Mouse (Mus musculus): Measurements from ENCODE around the gene Hipk2. TPM values are rescaled to one million over a fixed set of nuclear protein-coding genes. Genes with fewer than 3 reads are reported as not detected.

Hipk2 gene
- polyA plus RNA-seq, 1 experiment from 2014 or later: 13.7 TPM

DNA sequence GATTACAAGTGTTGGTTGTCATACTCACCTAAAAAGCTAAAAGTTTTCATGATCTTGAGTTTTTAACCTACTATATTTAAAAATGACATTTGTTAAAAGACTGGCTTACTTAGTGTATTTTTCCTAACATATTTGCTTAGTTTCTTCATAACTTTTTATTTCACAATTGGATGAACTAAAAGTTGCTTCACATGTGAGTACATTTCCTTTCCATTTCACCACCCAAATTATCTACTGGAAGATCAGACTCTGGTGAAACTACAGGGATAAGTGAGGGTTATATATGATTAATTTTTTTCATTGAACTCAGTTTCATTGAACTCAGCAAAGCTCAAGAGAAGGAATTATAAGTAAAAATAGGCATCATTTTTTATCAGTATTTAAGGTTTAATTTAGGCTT, 50.1 kb downstream of the Hipk2 start:
- H3K27me3 ChIP-seq (ENCODE audit: control insufficient read depth, insufficient read depth, low read length): no peaks in the 10 kb centered on the region
- H3K9ac ChIP-seq (ENCODE audit: low read length): no peak overlapping the region
- TF ChIP-seq CTCF (IDR thresholded peaks at IDR 0.05; ENCODE audit: low read depth) (no peak), EP300 (optimal IDR thresholded peaks at IDR 0.05) (no peak)
- H3K36me3 ChIP-seq (ENCODE audit: control insufficient read depth, insufficient read depth, low read length): no peaks in the 10 kb centered on the region
- no peak overlapping the region for H3K27ac ChIP-seq (replicated peaks)
- 0 out of 2 replicates have a peak, but pooled peaks cover 2% of the 10 kb centered on the region for H3K4me1 ChIP-seq (replicated peaks; ENCODE audit: control insufficient read depth, insufficient read depth)
- no peak overlapping the region for H3K4me3 ChIP-seq (ENCODE audit: low read depth, low read length)
- no peaks in the 10 kb centered on the region for H3K9me3 ChIP-seq (ENCODE audit: control insufficient read depth, low read length)
- ATAC-seq (ENCODE audit: low FRiP score, low TSS enrichment): no peak
- DNase-seq (ENCODE audit: low spot score): no peak
- no peak overlapping the region for H3K4me2 ChIP-seq (replicated peaks; ENCODE audit: low read depth)

- no peak overlapping the region for H3K4me3 ChIP-seq (ENCODE audit: low read depth, low read length)
- no peaks in the 10 kb centered on the region for H3K36me3 ChIP-seq (ENCODE audit: control insufficient read depth, insufficient read depth, low read length)
- no peak for TF ChIP-seq CTCF (IDR thresholded peaks at IDR 0.05; ENCODE audit: low read depth)
- TF ChIP-seq EP300 (optimal IDR thresholded peaks at IDR 0.05): no peak
- ATAC-seq (ENCODE audit: low FRiP score, low TSS enrichment): no peak
- H3K27ac ChIP-seq (replicated peaks): no peak overlapping the region
- no peak overlapping the region for H3K9ac ChIP-seq (ENCODE audit: low read length)
- H3K4me1 ChIP-seq (replicated peaks; ENCODE audit: control insufficient read depth, insufficient read depth): 0 out of 2 replicates have a peak, but pooled peaks cover 2% of the 10 kb centered on the region
- no peak for DNase-seq (ENCODE audit: low spot score)
- no peak overlapping the region for H3K4me2 ChIP-seq (replicated peaks; ENCODE audit: low read depth)
- no peaks in the 10 kb centered on the region for H3K27me3 ChIP-seq (ENCODE audit: control insufficient read depth, insufficient read depth, low read length)
- H3K9me3 ChIP-seq (ENCODE audit: control insufficient read depth, low read length): no peaks in the 10 kb centered on the region
Observed at GRCm38 (mm10) chr6:38823827-38824226, 52.1 kb downstream of the Hipk2 start.

DNA sequence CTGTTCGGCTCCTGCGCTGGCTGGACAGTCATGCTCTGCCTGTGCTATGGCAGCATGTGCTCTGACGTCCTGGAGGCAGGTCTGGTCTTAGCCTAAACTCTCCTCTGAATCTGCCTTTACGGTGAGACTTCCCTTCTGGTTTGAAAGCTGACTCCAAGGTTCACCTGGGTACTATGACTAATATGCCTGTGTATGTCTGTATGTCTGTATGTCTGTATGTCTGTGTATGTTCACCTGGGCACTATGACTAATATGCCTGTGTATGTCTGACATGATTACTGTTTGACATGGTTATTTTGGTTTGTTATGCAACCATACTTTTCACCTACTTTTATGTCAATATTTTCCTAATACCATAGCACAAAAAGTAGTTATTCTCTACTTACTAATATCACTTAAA, 52.8 kb downstream of the Hipk2 start:
- H3K27ac ChIP-seq (replicated peaks): no peak overlapping the region
- no peak overlapping the region for H3K4me2 ChIP-seq (replicated peaks; ENCODE audit: low read depth)
- DNase-seq (ENCODE audit: low spot score) (no peak), ATAC-seq (ENCODE audit: low FRiP score, low TSS enrichment) (peak; percentile 75)
- H3K4me1 ChIP-seq (replicated peaks; ENCODE audit: control insufficient read depth, insufficient read depth): 0 out of 2 replicates have a peak, but pooled peaks cover 2% of the 10 kb centered on the region
- no peaks in the 10 kb centered on the region for H3K9me3 ChIP-seq (ENCODE audit: control insufficient read depth, low read length)
- peaks cover 5% of the 10 kb centered on the region for H3K36me3 ChIP-seq (ENCODE audit: control insufficient read depth, insufficient read depth, low read length)
- TF ChIP-seq EP300 (optimal IDR thresholded peaks at IDR 0.05) (no peak), CTCF (IDR thresholded peaks at IDR 0.05; ENCODE audit: low read depth) (no peak)
- H3K27me3 ChIP-seq (ENCODE audit: control insufficient read depth, insufficient read depth, low read length): no peaks in the 10 kb centered on the region
- H3K9ac ChIP-seq (ENCODE audit: low read length): no peak overlapping the region
- 86% methylated on average over 4 of the region's 4 CpGs for WGBS
- H3K4me3 ChIP-seq (ENCODE audit: low read depth, low read length): no peak overlapping the region

DNA sequence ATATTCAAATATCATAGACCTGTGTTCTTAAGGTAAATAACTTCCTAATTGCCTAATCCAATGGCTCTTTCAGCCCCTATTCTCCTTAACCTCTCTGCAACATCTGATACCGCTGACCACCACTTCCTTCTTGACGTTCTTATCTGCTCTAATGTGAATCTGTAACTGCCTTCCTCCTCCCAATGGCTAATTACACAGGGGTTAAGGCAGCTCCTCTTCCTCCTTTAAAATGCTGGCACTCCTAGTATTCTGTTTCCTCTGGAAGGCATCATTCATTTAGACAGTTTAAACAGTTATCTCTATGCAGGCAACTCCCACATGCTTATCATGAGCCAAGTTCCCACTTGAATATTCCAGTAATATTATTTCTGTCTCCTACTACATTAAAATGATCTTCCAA, 54.3 kb downstream of the Hipk2 start:
- WGBS: 46% methylated on average over 2 of the region's 2 CpGs
- Histone ChIP-seq H3K27ac (replicated peaks) (no peak overlapping the region), H3K4me1 (replicated peaks; ENCODE audit: control insufficient read depth, insufficient read depth) (0 out of 2 replicates have a peak, but pooled peaks cover 2% of the 10 kb centered on the region), H3K27me3 (ENCODE audit: control insufficient read depth, insufficient read depth, low read length) (no peaks in the 10 kb centered on the region), H3K4me2 (replicated peaks; ENCODE audit: low read depth) (no peak overlapping the region), H3K36me3 (ENCODE audit: control insufficient read depth, insufficient read depth, low read length) (peaks cover 6% of the 10 kb centered on the region), H3K9me3 (ENCODE audit: control insufficient read depth, low read length) (no peaks in the 10 kb centered on the region), H3K9ac (ENCODE audit: low read length) (no peak overlapping the region), H3K4me3 (ENCODE audit: low read depth, low read length) (no peak overlapping the region)
- DNase-seq (ENCODE audit: low spot score) (no peak), ATAC-seq (ENCODE audit: low FRiP score, low TSS enrichment) (no peak)
- TF ChIP-seq EP300 (optimal IDR thresholded peaks at IDR 0.05) (no peak), CTCF (IDR thresholded peaks at IDR 0.05; ENCODE audit: low read depth) (no peak)

- ATAC-seq (ENCODE audit: low FRiP score, low TSS enrichment) (no peak), DNase-seq (ENCODE audit: low spot score) (no peak)
- Histone ChIP-seq H3K9ac (ENCODE audit: low read length) (no peak overlapping the region), H3K4me3 (ENCODE audit: low read depth, low read length) (no peak overlapping the region), H3K27ac (replicated peaks) (no peak overlapping the region), H3K9me3 (ENCODE audit: control insufficient read depth, low read length) (no peaks in the 10 kb centered on the region), H3K4me1 (replicated peaks; ENCODE audit: control insufficient read depth, insufficient read depth) (0 out of 2 replicates have a peak, but pooled peaks cover 2% of the 10 kb centered on the region), H3K36me3 (ENCODE audit: control insufficient read depth, insufficient read depth, low read length) (peaks cover 6% of the 10 kb centered on the region), H3K27me3 (ENCODE audit: control insufficient read depth, insufficient read depth, low read length) (no peaks in the 10 kb centered on the region), H3K4me2 (replicated peaks; ENCODE audit: low read depth) (no peak overlapping the region)
- TF ChIP-seq EP300 (optimal IDR thresholded peaks at IDR 0.05) (no peak), CTCF (IDR thresholded peaks at IDR 0.05; ENCODE audit: low read depth) (no peak)
- WGBS: 88% methylated on average over 1 of the region's 1 CpGs
Observed at GRCm38 (mm10) chr6:38820862-38821261, 55.1 kb downstream of the Hipk2 start.

DNA sequence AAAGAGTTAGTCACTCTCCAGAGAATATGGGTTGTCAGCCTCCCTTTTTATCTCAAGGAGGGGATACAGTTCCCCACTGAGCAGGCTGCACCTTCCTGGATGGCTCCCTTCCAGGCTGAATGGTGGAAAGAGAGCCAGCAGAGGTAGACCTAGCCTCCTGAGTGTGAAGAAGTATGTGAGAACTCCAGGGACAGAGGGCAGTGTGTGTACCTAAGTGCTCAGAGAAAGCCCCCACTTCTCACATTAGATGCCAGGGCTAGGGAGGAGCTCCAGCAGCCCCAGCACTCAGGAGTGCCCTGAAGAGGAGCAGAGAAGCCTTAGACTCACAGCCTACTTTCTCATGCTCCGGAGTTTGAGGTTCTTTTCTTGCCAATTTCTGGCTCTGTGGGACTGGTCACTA, 59.7 kb downstream of the Hipk2 start:
- no peak for DNase-seq (ENCODE audit: low spot score)
- Histone ChIP-seq H3K27ac (replicated peaks) (no peak overlapping the region), H3K9me3 (ENCODE audit: control insufficient read depth, low read length) (no peaks in the 10 kb centered on the region), H3K4me1 (replicated peaks; ENCODE audit: control insufficient read depth, insufficient read depth) (no peaks in the 10 kb centered on the region), H3K4me3 (ENCODE audit: low read depth, low read length) (no peak overlapping the region), H3K4me2 (replicated peaks; ENCODE audit: low read depth) (no peak overlapping the region), H3K9ac (ENCODE audit: low read length) (no peak overlapping the region), H3K36me3 (ENCODE audit: control insufficient read depth, insufficient read depth, low read length) (peaks cover 6% of the 10 kb centered on the region), H3K27me3 (ENCODE audit: control insufficient read depth, insufficient read depth, low read length) (no peaks in the 10 kb centered on the region)
- no peak for ATAC-seq (ENCODE audit: low FRiP score, low TSS enrichment)
- WGBS: 100% methylated on average over 1 of the region's 1 CpGs
- TF ChIP-seq EP300 (optimal IDR thresholded peaks at IDR 0.05) (no peak), CTCF (IDR thresholded peaks at IDR 0.05; ENCODE audit: low read depth) (no peak)
